Mouse (Mus musculus) bone marrow macrophage, adult 2 months (primary cell): ENCODE results near the gene Rad51b. TPM values are rescaled to one million over a fixed set of nuclear protein-coding genes. Genes with fewer than 3 reads are reported as not detected.
A peak's percentile ranks its signal among the peaks of the same experiment; 100 is the strongest.

Experiments used
- H3K27ac ChIP-seq: 2 replicates; pipeline ENCODE4 v1.5.1; 2012; ENCODE audit warnings: low read depth, low read length; ENCODE audit not compliant: insufficient read depth
- H3K4me1 ChIP-seq: 2 replicates; pipeline ENCODE4 v1.6.1; 2012; ENCODE audit warnings: low read length; ENCODE audit not compliant: control insufficient read depth, insufficient read depth
- H3K4me3 ChIP-seq: 2 replicates; pipeline ENCODE4 v1.5.1; 2012; ENCODE audit warnings: mild to moderate bottlenecking, low read length, moderate library complexity; ENCODE audit not compliant: insufficient read depth
- CTCF ChIP-seq: IDR thresholded peaks from 2 replicates; pipeline ENCODE4 v1.5.1; 2012; ENCODE audit warnings: low read depth, mild to moderate bottlenecking, low read length, moderate library complexity
- POLR2A ChIP-seq: IDR thresholded peaks from 2 replicates; pipeline ENCODE4 v1.6.1; 2012; ENCODE audit warnings: mild to moderate bottlenecking, low read depth, low read length, borderline replicate concordance
- polyA plus RNA-seq: library from polyadenylated mRNA; stranded (reverse); fragments of >200 nt; gene quantifications from 2 replicates; pipeline ENCODE4 v1.2.4, GENCODE M21; 2012; ENCODE audit not compliant: missing spikeins, insufficient read depth, insufficient read length

Gene Rad51b
- polyA plus RNA-seq, 1 experiment = 2.8 TPM

- peak overlapping the region; percentile 95 for H3K27ac ChIP-seq
- peaks cover 56% of the 10 kb centered on the region for H3K4me1 ChIP-seq
- no peak for TF ChIP-seq POLR2A
- no peak for TF ChIP-seq CTCF
Measured at GRCm38 (mm10) chr12:79627351-79628120, 330.5 kb downstream of the Rad51b start.

GRCm38 (mm10) chr12:79628121-79628774, 331.2 kb downstream of the Rad51b start:
- no peak for TF ChIP-seq POLR2A
- no peak for TF ChIP-seq CTCF
- H3K4me3 ChIP-seq = no peak overlapping the region
- peak overlapping the region; percentile 95 for H3K27ac ChIP-seq
- H3K4me1 ChIP-seq = peaks cover 59% of the 10 kb centered on the region

More at GRCm38 (mm10) chr12:79627351-79628120, 330.5 kb downstream of the Rad51b start:
- no peak overlapping the region for H3K4me3 ChIP-seq

GRCm38 (mm10) chr12:79629945-79630850, 333.1 kb downstream of the Rad51b start:
- TF ChIP-seq POLR2A (no peak), CTCF (no peak)
- Histone ChIP-seq H3K4me3 (no peak overlapping the region), H3K4me1 (peaks cover 69% of the 10 kb centered on the region), H3K27ac (peak overlapping the region; percentile 98)

GRCm38 (mm10) chr12:79633458-79634106, 336.5 kb downstream of the Rad51b start:
- H3K4me3 ChIP-seq = no peak overlapping the region
- peak overlapping the region; percentile 98 for H3K27ac ChIP-seq
- peaks cover 65% of the 10 kb centered on the region for H3K4me1 ChIP-seq
- TF ChIP-seq POLR2A (no peak), CTCF (no peak)

- Histone ChIP-seq H3K27ac (peak overlapping the region; percentile 90), H3K4me1 (peaks cover 41% of the 10 kb centered on the region), H3K4me3 (no peak overlapping the region)
- TF ChIP-seq CTCF (no peak), POLR2A (no peak)
Measured at GRCm38 (mm10) chr12:79641570-79642285, 344.6 kb downstream of the Rad51b start.

GRCm38 (mm10) chr12:79642715-79643114, 345.6 kb downstream of the Rad51b start:
- TF ChIP-seq CTCF = no peak
- Histone ChIP-seq H3K4me3 (no peak overlapping the region), H3K27ac (peak overlapping the region; percentile 90), H3K4me1 (peaks cover 50% of the 10 kb centered on the region)

- Histone ChIP-seq H3K4me3 (no peak overlapping the region), H3K27ac (no peak overlapping the region), H3K4me1 (peaks cover 44% of the 10 kb centered on the region)
- TF ChIP-seq CTCF = no peak
Measured at GRCm38 (mm10) chr12:79645656-79646055, 348.6 kb downstream of the Rad51b start.

- H3K4me1 ChIP-seq = peaks cover 33% of the 10 kb centered on the region
- peak overlapping the region; percentile 70 for H3K27ac ChIP-seq
- H3K4me3 ChIP-seq = no peak overlapping the region
- TF ChIP-seq CTCF (no peak), POLR2A (no peak)
Measured at GRCm38 (mm10) chr12:79646646-79647164, 349.6 kb downstream of the Rad51b start.

- Histone ChIP-seq H3K27ac (no peak overlapping the region), H3K4me3 (no peak overlapping the region), H3K4me1 (peaks cover 28% of the 10 kb centered on the region)
- TF ChIP-seq CTCF (no peak), POLR2A (no peak)
Measured at GRCm38 (mm10) chr12:79647382-79647781, 350.3 kb downstream of the Rad51b start.
